Mouse (Mus musculus) testis, postnatal 10 days (tissue): ENCODE data around the gene Cacna1e.

ENCODE experiments used
- DNase-seq: peaks from one replicate; pipeline ENCODE4 v3.0.0; 2021; ENCODE audit warnings: low spot score

Cacna1e gene

DNA sequence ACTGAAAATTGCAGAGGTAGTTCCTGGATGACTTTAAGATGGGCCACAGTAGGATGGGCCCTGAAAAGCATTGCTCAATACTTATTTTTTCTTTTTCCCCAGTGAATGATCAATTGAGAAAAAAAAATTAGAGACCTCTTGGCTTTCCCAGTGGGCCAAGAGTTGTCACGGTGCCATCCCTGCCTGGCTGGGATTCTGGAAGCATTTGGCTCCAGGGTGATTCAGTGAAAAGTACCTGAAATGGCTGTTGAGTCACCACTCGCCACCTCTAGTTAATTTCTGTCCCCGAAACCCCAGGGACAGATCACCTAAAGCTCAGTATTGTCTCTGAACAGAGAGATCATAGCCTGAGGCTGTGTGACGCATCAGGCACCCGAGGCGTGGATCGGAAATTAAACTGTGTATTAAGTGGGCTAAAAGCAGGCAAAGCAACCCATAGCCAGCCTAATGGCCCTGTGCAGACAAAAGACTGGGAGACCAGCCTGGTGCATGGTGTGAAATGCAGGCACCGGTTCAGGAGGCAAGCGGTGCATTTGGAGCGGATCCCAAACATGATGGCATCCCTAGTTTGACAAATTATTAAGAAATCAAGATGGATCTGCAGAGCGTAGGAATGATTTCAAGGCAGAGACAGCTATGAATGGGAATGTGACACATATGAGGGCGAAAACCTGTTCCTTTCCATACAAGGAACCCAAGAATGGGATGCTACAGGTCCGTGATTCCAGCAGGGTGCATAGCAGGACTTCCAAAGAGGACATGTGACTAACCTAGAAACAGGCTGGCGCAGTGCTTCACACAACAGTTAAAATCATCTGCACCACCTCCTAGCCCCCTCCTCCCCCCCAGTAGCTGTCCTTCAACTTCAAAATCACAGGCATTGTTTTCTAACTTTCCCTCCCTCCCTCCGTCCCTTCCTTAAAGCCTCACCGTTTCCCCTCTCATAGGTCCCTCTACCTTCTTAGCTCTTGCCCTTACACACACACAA, 261.3 kb downstream of the Cacna1e start:
- no peak for DNase-seq

DNA sequence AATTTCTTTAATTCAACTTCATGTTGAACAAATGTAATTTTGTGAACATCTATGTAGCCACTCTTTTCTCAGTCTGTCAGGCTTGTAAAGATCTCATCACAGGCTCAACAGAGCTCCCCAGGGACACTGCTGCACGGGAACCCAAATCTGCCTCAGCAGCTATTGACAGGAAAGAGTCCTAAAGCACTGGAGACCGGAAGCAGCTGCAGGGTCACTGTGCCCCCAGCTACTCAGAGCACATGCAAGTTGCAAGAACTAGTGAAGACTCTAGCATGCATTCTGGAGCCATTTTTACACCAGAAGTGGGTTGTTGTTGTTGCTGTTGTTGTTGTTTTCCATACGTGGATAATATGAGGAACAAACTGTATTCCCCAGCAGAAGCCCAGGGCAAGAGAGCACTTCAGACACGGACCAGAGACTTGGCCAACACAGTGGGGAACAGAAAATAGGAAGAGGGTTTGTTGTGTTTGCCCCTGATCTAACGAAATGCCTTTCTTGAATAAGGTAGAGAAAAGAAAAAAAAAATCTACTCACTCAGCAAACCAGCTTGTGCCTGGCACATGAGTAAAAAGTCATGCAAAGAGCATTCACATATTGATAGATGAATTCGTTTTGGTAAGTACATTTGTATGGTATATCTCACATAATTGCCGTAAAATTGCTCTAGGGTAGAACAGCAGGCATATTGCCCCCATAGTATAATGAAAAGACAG, 266.4 kb downstream of the Cacna1e start:
- no peak for DNase-seq

DNA sequence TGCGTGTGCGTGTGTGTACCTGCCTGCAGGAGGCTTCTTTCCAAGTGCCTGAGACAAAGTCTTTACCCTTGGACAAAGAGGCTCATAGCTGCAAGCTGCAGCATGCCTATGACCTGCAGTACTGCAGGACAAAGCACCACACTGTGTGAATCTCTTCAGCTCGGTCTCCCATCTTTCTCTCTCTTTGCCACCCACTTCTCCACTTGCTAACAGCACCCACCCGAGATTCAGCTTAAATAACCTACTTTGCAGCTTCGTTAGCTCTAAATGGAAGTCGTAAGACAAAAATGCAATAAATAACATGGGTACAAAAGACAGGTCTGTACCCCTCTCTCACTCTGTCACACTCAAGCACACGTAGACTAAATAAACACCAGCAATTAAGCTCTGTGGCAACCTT, 268.5 kb downstream of the Cacna1e start:
- no peak for DNase-seq

DNA sequence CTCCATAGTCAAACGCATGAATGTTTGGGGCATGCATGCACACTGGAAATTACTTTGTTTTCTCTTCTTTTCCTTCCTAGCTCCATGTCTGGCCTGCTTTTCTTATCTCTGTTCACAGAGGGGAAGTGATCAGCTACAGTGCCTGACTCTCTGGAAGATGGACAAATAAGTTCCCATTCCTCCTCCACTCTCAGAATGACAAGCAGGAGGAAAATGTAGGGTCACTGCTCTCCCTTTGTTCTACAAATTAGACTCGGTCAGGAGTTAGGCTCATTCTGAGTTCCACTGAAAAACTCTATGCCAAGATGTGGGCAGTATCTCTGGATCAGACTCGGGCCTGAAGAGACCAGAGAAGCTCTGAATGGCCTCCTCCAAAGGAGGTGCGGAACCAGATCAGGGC, 275.8 kb downstream of the Cacna1e start:
- DNase-seq = no peak

GRCm38 (mm10) chr1:154607406-154607805, 276.9 kb downstream of the Cacna1e start:
- no peak for DNase-seq

- no peak for DNase-seq
These were observed 278.7 kb downstream of the Cacna1e start for GRCm38 (mm10) chr1:154605601-154606000.

GRCm38 (mm10) chr1:154603781-154604180, 280.5 kb downstream of the Cacna1e start:
- no peak for DNase-seq

DNA sequence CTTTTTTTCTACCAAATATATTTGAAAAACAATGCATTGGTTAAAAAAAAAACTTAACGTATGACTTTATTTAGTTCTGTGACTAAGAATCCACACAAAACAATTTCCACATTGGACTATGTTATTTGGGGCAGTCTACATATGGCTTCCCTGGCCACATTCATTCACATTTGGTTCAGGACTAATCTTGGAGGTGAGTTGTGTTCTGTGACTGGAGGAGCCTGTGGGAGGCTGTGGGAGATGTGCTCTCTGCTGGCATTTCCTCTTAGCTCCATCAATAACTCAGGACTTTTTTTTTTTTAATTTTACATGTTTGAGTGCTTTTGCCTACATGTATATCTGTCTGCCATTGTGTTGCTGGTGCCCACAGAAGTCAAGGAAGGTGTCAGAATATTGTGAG, 281.8 kb downstream of the Cacna1e start:
- no peak for DNase-seq

DNA sequence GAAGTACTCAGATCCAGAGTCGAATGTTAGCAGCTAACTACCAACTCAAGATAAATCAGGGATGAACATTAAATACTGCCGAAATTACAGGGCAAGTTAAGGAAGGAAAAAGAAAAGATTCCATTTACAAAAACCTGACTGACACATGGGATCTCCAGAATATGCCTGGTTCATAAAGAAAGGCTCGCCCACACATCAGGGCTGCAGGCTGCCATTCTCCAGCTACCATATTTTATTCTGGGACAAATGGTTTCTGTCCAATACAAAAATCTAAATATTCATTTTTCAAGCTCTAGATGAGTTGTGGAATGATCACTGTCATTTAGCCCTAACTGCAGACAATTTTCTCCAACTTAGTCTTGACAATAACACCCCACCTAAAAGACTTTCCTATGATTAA, 301.8 kb downstream of the Cacna1e start:
- DNase-seq = no peak

GRCm38 (mm10) chr1:154579929-154580328, 304.4 kb downstream of the Cacna1e start:
- no peak for DNase-seq

DNA sequence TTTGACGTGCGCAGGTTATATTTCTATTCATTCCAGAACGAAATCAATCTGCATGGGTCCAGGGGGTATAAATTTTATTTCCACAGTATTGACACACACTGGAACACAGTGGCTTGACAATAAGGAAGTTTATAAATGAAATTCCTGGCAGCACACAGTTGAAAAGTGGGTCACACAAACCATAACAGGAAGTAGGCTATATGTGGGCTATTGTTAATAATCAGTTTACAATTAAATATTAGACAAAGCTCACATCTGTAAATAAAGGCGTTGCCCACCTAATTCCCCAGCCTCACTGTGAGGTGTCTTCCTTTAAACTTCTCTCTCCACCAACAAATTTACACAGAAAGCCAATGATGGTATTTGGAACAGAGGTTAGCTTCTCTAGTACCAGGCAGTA, 305.6 kb downstream of the Cacna1e start:
- DNase-seq = no peak

GRCm38 (mm10) chr1:154576418-154576817, 307.9 kb downstream of the Cacna1e start:
- no peak for DNase-seq

DNA sequence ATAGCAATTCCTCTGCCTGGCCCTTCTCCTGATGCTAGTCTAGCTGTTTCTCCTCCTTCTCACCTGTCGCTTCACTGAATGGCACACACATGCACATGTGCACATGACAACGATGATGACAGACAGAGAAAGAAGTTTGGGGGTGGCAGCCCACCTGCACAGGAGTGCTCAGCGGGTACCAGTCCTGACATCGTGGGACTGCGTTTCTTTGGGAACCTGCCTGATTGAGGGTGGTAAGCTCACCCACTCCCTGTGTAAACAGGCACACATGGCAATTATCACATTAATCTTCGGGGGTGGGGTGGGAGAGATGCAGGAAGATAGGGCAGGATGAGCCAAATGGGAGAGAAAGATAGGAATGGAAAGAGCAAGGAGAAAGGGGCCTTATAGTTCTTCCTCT, 318.3 kb downstream of the Cacna1e start:
- no peak for DNase-seq

DNA sequence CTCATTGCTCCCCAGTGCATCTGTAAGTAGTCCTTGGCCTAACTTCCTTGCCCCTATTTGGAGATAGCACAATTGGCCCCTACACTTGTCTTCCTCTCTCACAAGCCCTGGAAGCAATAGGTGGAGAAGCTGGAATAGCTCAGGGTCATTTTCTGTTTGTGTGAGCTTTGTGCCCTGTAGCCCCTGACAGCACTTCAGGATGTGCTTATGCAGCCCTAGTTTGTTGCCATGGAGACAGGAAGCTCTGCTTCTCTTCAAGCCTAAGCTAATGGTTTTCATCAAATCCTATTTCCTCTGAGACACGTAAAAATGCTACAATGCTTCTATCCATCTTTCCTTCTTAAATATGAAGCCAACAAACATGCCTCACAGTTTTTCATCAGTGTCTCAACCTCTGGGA, 328.5 kb downstream of the Cacna1e start:
- DNase-seq = no peak

DNA sequence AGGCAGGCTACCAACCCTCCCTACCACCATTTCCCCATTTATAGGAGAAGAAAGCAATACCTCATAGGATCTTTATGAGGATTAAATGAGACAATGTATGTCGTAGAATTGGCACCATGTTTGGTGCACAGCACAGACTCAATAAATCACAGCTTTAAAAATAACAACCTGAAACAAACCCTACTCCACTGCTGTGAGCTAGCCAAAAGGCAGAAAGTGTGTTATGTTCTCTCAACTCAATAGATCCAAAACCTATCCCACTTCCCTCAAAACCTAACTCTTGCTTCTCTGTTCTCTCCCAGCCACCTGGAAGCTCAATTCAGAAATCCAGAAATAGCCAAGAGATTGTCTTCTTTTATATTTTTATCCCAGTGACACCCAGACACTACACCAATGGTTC, 331.2 kb downstream of the Cacna1e start:
- DNase-seq = no peak

DNA sequence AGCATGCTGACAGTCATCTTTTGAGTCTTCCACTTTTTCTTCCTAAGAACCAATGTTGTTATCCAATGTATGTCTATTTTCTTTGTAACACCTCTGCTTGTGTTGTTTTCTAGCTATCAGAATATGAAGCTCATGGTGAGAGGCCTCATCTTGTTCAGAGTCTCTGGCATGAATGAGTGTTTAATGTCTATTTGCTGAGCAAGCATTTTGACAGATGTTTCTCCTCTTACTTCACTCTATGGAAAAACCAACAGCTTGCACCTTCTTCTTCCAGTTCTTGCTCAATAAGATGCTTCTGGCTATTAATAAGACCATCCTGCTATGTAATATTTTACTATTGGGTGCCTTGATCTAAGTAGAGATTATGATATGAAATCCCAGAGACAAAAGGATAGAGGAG, 346.9 kb downstream of the Cacna1e start:
- no peak for DNase-seq

GRCm38 (mm10) chr1:154536763-154537162, 347.5 kb downstream of the Cacna1e start:
- no peak for DNase-seq

DNA sequence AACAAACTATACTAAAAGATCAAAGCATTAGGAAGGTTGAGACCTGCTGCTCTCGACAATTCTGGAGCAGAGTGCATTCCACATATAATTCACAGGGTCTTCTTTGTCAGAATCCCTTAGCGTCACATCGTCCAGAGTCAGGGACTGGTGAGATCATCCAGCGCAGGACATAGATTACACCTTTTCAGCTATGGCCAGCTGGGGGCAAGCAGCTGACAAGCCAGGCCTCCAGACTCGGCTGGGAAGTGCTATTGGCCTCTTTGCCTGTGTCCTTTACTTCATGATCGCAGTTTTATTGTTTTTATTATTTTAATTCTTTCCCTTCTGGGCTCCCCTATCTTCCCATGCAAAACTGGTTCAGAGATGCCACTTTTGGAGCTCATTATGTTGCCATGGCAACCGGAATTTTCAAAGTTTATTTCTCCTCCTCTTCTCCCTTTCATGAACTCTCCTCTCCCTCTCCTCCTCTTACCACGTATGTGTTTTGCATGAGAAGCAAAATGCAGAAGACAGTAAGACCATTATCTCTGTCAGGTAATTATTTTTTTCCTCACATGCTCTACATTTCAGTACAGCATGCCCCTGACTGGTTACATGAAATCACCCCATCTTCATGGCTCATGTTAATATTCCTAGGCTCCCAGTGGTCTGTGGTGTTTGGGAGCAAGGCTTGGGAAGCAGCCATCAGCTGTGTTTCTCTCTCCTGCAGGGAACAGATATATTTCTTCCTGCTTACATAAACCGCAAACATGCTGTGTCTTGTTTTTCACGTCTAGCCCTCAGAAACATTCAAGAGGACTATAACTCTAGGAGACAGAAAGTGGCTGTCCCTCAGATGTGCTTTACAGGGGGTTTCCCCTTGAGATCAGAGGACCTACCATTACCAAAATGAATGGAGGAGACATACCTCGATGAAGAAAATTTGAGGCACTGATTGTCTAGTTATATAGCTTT, 351.0 kb downstream of the Cacna1e start:
- no peak for DNase-seq

GRCm38 (mm10) chr1:154529666-154530065, 354.6 kb downstream of the Cacna1e start:
- no peak for DNase-seq

DNA sequence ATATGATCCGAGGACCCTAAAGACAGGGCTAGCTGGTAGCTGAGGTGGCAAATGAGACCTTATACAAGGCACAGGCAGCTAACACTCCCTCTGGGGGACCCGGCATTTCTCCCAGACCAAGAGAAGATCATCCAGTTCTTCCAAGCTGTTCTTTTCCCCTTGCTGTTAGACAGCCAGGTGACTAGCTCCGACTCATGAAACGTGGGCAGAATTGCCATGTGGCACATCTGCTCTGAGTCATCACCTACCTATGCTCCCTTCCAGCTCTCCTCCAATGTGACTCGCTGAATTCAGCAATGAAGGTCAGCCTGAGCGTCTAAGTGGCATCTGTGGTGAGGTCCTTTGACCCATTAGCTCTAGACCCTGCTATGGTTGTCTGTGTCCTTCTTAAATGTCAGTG, 355.5 kb downstream of the Cacna1e start:
- no peak for DNase-seq

GRCm38 (mm10) chr1:154520715-154521114, 363.6 kb downstream of the Cacna1e start:
- no peak for DNase-seq

DNA sequence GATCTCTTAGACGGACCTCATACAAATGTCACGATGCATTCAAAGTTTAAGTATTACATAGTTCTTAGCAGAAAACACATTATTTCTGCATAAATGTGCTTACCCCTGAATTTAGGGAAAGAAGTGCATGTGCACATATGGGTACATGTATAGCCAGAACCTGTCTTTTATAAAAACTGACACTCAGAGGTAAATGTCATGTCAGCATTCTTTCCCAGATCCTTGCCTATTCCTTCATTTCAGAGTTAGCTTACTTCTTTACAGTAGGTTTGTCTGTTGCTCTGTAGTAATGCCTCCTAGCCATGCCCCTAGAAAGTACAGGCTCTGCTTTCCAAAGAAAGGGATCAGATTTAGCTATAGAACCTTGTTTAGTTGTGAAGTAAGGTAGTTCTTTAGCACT, 369.0 kb downstream of the Cacna1e start:
- no peak for DNase-seq
